Mouse (Mus musculus) adrenal gland, postnatal 25 days (tissue): Measurements from ENCODE around the gene Cxcr1. TPM values are rescaled to one million over a fixed set of nuclear protein-coding genes. Genes with fewer than 3 reads are reported as not detected.
"Not testable (repeated sequence)": the region's sequence is repeated elsewhere in the genome, so short reads cannot be mapped to it uniquely, and the experiment has no call there.

Source experiments
- DNase-seq: peaks from one replicate; pipeline ENCODE4 v3.0.0; 2021; ENCODE audit warnings: mixed read lengths
- total RNA-seq: library from RNA; stranded (reverse); gene quantifications from 2 replicates; pipeline ENCODE4 v1.2.3, GENCODE M21; 2021

The Cxcr1 gene
- total RNA-seq, 1 experiment from 2014 or later: not detected

DNA sequence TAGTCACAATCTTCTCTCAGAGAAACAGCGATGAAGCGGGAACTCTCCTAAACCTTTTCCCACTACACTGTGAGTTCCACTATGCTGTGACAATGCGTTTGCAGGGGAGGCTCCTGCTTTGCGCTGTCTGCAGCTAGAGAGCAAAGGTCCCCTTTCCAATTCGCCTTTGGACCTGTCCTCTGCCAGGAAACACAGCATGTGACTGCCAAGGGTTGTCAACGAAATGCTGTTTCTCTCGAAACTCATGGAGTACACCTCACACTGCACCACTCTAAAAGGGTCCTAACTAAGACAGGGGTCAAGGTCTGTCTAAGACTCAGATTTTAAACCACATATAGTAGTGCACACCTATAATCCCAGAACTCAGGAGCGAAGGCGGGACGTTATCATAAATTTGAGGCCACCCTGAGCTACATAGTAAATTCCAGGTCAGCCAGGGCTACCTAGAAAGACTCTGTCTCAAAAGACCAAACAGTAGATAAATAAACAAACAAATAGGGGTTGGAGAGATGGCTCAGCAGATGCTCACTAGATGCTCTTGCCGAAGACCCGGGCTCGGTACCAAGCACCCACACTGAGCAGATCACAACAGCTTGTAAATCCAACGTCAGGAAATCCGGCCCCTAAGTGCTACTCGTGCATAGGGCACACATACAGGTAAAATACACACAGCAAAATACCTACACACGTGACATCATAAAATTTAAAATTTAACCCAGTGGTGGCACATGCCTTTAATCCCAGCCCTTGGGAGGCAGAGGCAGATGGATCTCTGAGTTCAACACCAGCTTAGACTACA is 2.4 kb upstream of the Cxcr1 start:
- no peak for DNase-seq

DNA sequence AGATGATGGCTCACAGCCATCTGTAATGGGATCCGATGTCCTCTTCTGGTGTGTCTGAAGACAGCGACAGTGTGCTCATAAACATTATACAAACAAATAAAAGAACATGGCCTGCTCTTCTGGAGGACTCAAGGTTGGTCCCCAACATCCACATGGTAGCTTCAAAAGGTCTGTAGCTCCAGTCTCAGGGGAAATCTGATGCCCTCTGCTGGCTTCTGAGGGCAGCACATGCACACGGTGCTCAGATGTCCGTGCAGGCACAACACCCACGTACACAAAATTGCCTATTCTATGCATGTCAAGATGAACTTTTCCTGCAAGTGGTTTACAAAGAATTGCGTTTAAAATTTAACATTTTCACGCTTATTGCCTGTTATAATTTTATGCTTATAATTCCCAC is 1.5 kb upstream of the Cxcr1 start:
- peak; percentile 12 for DNase-seq

DNA sequence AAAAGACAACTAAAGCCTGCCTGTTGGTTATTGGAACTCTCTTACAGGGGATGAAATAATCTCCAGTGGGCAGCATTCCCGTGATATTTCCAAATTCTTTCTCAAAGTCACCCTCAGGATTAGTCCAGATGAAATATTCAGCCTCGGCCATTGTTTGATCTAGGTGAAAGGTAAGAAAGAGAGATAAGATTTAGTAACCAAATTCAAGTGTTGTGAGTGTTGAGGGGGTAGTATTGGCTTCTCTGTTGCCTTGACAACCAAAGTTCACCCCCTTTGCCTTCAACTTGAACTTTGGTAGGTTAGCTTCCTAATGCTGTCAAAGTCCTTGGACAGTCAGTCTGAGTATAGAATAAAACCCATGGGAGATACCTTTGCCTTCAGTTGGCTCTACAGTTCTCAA is 1.7 kb downstream of the Cxcr1 start:
- no peak for DNase-seq

DNA sequence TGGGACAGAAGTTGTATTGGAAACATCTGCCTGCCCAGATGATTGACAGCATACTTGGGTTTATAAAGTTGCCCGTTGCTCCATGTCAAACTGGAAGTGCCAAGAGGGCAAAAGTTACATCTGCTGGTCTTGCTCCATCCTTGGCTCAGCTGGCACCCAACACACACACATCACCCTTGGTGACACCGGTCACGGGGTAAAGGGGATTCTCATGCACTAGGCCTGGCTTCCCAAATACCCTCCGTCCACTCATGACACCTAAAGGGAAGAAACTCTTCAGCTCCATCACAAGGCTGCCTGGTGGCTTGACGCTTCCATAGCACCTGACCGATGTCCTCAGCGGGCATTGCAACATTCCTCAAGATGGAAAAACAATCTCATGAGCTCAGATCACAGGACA is 4.0 kb downstream of the Cxcr1 start:
- no peak for DNase-seq

DNA sequence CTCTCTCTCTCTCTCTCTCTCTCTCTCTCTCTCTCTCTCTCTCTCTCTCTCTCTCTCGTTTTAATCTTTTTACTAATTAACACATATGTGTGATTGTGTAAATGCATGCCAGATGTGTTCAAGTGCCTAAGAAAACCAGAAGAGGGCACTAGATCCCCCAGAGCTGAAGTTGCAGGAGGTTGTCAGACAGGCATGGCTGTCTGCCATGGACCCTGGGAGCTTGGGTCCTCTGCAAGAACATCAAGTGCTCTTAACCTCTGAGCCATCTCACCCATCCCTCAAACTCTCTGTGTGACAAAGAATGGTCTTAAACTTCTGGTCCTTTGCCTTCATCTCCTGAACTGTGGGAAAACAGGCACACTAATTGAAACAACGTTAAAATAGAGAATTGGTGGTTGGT is 11.4 kb downstream of the Cxcr1 start:
- DNase-seq: no peak

DNA sequence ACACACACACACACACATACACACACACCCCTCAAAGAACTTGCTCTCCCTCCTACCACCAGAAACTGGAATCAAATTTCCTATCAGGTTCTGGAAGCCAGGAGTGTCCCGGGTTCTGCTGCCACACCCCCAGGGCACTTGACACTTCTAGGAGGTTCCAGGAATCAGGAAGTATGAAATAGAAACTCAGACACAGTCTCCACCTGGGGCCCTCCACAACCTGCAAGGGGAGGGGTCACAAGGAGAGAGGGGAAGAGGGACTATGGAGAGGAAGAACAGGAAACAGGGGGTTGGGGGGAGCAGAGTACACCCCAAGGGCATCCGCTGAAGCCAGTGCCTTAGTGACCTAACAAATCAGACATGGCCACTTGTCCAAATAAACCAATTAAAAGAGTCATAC is 13.0 kb downstream of the Cxcr1 start:
- no peak for DNase-seq

DNA sequence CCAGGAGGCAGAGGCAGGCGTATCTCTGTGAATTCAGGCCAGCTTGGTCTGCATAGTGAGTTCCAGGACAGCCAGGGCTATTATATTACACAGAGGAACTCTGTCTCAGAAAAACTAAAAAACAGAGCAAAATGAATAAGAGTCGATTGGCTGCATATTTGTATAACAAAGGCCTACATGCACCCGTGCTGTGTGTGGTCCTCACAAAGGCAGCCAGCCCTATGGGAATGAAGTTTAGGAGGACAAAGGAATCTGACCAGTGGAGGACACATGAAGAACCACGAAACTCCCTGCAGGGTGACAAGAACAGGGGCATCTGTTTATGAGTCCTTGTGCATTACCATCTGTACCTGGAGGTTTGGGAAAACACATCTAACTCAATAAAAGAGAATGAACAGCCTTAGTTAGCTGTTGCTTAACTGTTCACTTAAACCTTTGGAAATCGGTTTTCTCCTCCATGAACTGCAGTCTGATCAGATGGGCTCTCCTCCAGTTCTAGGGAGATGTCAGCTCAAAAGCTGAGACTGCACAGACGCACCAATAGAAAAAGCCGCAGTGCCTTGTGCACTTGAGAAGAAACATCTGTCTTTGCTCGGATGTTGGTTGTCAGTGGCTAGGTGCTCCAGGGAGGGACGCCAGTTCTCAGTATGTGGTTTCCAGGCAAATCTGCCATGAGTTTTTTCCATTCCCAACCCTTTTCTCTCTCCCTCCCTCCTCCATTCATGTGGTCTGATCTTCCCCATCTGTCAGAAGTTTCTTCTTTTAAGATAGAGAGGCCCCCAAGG is 14.6 kb downstream of the Cxcr1 start:
- no peak for DNase-seq

DNA sequence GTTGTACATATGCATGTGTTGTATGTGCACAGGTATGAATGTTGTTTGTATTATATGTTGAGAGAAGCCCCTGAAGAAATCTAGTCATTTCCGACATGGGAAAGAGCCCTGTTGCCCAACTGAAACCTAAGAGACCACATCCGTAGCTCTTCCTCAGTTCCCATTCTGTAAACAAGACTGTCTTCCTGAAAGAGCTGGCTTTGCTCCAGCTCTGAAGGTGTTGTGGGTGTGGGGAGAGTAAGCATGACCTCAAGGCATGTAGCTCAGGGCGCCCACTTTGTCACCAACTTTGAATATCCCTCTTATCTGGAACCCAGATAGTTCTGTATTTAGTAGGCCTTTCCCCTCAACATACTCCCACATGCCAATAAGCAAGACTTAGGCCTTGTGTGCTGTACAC is 15.8 kb downstream of the Cxcr1 start:
- DNase-seq: no peak

DNA sequence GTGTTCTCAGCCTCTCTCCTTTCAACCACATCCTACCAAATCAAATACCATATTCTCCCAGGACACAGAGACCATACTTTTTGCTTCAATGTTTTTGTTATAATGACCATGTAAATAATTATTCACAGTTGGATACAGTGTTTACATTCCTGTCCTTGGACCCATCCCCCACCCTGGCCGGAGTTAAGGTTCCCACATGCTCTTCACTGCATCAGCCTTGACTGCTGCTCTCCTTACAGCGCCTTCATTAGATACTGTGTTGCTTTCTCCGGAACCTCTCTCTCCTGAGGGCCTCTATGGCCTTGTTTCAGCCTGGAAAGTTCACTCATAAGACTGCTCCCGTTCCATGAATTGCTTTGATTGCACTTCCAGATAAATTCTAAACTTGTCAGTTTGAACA is 18.7 kb downstream of the Cxcr1 start:
- DNase-seq: no peak

DNA sequence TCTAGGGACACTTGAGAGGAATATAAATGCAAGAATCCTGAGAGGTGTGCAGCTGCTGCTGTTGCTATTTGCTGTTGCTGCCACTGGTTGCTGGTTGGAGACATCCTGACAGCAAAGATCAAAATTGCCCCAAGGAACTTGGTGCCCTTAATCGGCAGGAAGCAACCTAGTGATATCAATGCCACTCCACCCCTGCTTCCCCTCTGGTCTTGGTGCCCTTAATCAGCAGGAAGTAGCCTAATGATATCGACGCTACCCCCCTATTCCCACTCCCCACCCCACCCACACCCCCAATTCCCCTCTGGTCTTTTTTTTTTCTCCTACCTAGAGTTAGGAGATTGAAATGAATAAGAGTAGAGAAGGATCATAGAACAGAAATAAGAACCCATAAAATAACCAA is 21.7 kb downstream of the Cxcr1 start:
- no peak for DNase-seq

DNA sequence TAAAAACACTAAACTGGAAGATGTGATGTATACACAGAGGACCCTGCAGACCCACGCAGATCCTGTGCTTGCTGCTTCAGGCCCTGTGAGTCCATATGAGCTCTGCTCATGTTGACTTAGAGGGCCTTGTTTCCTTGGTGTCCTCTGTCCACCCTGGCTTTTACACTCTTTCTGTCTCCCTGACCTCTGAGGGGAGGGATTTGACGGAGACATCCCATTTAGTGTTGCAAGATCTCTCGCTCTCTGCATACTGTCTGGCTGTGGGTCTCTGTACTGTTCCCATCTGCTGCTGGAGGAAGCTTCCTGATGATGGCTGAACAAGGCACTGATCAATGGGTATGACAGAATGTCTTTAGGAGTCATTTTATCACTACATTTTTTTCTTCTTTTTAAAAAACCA is 24.7 kb downstream of the Cxcr1 start:
- no peak for DNase-seq

DNA sequence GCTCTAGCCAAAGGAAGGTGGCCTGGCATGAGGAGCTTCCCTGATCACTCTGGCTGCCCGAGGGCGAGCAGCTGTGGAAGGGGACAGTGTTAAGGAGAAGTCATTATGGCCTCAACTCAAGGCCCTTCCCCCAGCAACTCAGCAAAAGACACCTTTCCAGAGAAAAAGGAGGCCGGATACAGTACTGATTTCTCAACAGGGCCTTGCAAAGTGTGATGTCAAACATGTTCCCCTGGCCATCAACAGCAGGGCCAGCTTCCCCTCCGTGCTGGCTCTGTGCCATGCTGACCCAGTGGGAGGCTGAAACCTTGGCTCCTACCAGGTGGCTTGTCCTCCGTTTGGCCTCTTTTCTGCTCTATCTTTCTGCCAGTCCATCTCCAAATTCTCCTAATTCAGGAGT is 27.3 kb downstream of the Cxcr1 start:
- DNase-seq: no peak

DNA sequence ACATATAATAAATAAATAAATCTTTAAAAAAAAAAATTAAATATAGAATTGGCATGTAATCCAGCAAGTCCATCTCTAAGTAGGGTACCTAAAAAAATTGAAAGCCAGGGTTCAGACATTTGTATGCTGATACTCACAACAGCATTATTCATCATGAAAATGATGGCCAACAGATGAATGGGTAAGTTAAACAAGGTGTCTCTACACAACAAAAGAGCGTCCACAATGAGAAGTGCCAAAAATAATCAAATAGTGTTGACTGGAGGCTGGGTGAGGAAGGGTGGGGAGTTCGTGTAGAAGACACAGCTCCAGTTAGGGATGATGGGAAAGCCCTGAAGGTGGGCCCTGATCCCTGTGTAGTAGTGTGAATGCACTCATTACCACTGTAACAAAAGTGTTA is 34.4 kb downstream of the Cxcr1 start:
- no peak for DNase-seq

DNA sequence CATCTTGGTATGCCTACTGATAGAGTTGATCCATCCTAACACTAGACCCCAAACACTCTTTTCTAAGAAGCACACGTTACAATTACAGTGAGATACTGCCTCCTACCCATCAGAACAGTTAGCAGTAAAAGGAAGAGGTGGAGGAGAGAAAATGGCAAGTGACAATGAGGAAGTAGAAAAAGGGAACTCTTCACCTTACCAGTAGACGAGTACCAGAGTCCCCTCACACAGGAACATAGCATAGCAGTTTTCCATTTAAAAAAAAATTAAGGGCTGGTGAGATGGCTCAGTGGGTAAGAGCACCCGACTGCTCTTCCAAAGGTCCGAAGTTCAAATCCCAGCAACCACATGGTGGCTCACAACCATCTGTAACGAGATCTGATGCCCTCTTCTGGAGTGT is 34.8 kb downstream of the Cxcr1 start:
- not testable (repeated sequence) for DNase-seq

DNA sequence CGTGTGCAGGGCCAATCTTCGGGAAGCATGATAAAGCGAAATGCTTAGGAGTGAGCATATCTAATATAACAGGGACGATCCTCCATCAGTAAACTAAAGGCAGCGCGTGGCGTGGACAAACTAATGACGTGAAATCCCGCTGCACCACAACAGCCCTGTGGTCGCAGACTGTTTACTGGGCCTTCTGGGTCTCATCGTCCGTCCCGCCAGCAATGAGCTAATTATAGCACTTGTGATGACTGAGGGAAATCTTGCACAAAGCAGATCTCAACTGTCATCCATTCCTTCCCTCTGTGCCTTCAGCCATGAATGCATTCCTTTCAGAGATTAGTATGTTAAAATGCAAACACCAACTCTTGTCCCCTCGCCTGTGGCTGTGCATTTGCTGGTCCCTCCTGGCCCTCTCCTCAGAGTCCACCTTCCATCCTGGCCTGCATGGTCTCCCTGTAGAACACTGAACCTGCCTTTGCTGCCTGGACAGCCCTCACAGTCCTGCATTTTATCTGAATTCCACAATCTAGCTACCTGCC is 38.0 kb downstream of the Cxcr1 start:
- no peak for DNase-seq

DNA sequence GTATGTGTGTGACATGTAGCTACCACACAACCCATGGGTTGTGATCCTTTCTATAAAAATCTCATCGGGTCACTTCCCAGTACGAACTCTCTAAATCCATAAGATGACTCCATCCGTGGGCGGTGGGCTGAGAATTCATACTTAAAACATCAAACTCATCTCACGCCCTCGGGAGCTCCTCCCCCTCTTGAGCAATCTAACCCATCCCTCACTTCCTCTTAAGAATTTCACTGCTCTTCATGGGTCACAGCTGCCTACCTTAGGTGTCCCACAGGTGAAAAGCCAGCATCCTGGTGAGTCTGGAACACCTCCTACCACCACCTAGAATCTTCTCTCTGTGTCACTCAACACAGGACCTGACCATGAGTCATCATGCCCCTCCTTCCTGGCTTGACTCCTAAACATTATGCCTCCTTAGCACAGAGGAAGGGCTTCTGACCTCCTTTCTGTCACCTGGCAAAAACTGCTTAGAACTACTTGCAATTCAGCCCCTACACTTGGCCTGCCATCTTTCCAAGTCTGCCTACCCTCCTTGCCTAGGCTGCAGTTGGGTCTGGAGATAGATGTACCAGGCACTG is 38.9 kb downstream of the Cxcr1 start:
- no peak for DNase-seq

DNA sequence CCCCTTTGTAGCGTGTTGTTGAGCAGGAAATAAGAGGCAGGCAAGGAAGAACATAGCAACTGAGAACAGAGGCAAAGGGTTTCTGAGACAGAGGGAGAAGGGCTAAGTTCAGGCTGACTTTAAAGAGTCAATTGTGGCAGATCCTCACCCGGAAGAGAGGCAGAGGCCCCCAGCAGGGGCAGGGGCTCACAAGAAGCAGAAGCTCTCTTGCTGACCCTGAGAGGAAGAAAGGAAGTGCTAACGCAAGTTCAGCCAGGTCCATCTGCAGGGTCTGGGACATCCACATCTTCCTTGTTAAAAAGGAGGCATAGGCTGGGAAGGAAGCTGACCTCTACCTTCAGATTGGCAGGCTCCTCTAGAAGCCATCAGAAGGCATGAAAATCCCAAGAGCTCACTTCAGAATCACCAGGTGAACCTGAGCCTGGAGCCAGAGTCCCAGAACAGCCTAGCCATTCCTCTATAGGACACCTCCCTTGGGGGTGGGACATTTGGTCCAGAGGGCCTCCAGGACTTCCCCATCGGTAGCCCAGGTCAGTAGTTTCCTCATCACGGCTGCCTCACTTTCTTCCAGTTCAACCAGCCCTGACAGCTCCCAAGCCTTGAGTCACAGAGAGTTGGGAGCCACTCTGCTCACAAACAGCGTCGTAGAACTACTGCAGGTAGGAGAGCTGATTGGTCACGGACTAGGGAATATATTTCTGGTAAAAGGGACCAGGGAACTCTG is 40.8 kb downstream of the Cxcr1 start, which contains the start of gene Cxcr2:
Gene Cxcr2, plus strand, starts transcription at position 529 of the 724 bp plus-strand sequence.
- DNase-seq: no peak

DNA sequence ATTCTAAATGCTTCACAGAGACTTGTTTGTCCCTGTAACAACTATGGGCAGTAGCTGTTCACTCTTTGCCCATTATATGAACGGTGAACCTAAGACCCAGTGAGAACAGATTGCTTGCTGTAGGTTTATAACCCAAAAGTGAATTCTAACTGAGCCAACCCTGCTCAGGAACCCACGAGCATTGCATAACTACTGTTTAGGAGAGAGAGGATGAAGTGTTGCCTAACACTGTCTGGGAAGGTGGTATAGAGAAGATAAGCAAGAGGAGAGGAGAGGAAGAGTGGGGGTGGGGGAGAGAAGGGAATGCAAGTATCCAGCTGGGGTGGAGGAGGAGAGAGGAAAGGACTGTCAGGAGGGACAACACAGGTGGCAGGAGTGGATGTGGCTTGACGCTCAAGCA is 43.3 kb downstream of the Cxcr1 start:
- DNase-seq: no peak

DNA sequence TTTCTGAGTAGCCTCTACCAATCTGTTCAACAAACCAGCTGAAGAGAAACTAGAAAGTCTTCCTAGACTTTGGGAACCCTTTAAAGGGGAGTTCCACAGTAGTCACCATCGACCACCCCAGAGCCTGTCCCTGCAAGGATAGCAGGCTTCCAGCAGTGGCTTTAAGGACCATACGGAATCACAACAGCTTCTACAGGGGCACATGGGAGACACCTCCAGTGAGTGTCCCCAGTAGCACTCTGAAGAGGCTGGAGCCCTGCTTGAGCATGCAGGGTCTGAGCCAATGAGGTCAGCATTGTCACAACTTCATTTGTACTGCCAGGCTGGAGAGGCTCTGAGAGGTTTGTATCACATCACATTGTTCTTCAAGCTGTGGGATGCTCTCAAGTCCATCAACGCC is 44.3 kb downstream of the Cxcr1 start:
- DNase-seq: no peak

DNA sequence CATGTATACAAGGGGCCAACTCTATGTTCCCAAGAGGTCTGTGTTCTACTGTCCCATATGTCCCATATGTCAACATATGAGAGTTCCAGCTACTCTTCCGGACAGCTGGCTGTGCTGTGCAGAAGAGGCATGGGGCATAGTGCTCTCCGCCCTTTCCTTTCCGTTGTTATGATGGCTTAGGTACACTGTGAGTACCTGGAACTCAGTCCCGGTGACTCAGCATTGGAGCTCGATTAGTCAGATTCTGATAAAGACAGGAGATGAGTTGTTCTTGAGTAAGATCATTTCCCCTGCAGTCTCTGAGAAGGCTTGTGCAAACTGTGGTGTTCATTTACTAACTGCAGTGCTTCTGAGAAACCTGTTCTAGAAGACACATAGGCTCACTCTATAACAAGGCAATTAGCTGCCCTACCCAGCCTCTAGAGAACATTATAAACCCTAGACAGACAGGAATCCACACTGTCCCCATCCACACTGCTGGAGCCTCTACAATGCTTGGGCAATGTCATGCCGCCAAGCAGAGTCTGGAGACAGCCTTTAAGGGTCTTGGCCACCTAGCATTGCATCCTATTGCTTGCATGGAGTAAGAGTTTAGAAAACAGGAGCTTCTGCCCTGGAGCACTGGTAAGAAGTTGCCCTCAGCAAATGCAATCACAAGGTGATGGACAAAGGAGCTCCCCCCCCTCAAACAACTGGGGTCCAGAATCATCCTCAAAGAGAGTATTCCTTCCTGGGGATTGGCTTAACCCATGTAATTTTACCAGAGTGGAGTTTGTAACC is 45.1 kb downstream of the Cxcr1 start:
- DNase-seq: no peak
